Mouse (Mus musculus): ENCODE results near the gene Ercc6. TPM values are rescaled to one million over a fixed set of nuclear protein-coding genes. Genes with fewer than 3 reads are reported as not detected.

The Ercc6 gene
- polyA plus RNA-seq, 1 experiment from 2014 or later, result 28.2 TPM

- 13% methylated on average over 3 of the region's 3 CpGs for WGBS
- H3K27ac ChIP-seq (replicated peaks; ENCODE audit: low read depth, low read length), result no peak overlapping the region
- ATAC-seq (ENCODE audit: insufficient number of reproducible peaks, low FRiP score, low TSS enrichment, low read depth), result no peak
These were observed 31.3 kb upstream of the Ercc6 start for GRCm38 (mm10) chr14:32482061-32482460.

DNA sequence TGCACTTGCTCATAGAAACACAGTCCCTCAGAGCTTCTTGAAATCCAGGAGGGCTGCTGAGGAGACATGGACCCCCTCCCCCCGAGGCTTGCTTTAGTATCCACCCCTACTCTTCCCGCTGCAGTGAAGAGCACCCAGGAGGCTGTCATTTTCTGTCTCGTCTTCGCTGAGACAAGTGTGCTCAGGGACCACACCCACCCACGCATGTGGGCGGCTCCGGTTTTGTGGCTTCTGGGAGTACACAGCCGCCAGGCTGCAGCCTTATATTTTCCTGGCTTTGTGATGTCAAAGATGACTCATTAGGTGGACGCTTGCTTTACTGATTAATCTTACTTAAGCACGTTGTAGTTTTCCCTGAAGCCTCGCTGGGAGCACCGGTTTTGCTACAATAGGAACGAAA lies 20.8 kb upstream of the Ercc6 start:
- Histone ChIP-seq H3K4me1 (ENCODE audit: control insufficient read depth, insufficient read depth, low read length) (no peaks in the 10 kb centered on the region), H3K27me3 (ENCODE audit: control insufficient read depth, insufficient read depth, low read length) (no peaks in the 10 kb centered on the region), H3K27ac (replicated peaks; ENCODE audit: low read depth, low read length) (no peak overlapping the region), H3K9me3 (ENCODE audit: control insufficient read depth, low read length) (no peaks in the 10 kb centered on the region), H3K9ac (ENCODE audit: low read length) (no peak overlapping the region), H3K4me2 (ENCODE audit: low read depth, severe bottlenecking) (no peak overlapping the region), H3K36me3 (ENCODE audit: control insufficient read depth, insufficient read depth, low read length) (no peaks in the 10 kb centered on the region), H3K4me3 (ENCODE audit: low read depth, low read length) (no peak overlapping the region)
- no peak for ATAC-seq (ENCODE audit: insufficient number of reproducible peaks, low FRiP score, low TSS enrichment, low read depth)
- DNase-seq (ENCODE audit: low spot score), result no peak
- 27% methylated on average over 13 of the region's 13 CpGs for WGBS

More at GRCm38 (mm10) chr14:32482061-32482460, 31.3 kb upstream of the Ercc6 start:
- Histone ChIP-seq H3K4me2 (ENCODE audit: low read depth, severe bottlenecking) (no peak overlapping the region), H3K36me3 (ENCODE audit: control insufficient read depth, insufficient read depth, low read length) (no peaks in the 10 kb centered on the region), H3K4me1 (ENCODE audit: control insufficient read depth, insufficient read depth, low read length) (no peaks in the 10 kb centered on the region), H3K9me3 (ENCODE audit: control insufficient read depth, low read length) (no peaks in the 10 kb centered on the region), H3K9ac (ENCODE audit: low read length) (no peak overlapping the region), H3K27me3 (ENCODE audit: control insufficient read depth, insufficient read depth, low read length) (no peaks in the 10 kb centered on the region), H3K4me3 (ENCODE audit: low read depth, low read length) (no peak overlapping the region)
- DNase-seq (ENCODE audit: low spot score), result peak; percentile 33

DNA sequence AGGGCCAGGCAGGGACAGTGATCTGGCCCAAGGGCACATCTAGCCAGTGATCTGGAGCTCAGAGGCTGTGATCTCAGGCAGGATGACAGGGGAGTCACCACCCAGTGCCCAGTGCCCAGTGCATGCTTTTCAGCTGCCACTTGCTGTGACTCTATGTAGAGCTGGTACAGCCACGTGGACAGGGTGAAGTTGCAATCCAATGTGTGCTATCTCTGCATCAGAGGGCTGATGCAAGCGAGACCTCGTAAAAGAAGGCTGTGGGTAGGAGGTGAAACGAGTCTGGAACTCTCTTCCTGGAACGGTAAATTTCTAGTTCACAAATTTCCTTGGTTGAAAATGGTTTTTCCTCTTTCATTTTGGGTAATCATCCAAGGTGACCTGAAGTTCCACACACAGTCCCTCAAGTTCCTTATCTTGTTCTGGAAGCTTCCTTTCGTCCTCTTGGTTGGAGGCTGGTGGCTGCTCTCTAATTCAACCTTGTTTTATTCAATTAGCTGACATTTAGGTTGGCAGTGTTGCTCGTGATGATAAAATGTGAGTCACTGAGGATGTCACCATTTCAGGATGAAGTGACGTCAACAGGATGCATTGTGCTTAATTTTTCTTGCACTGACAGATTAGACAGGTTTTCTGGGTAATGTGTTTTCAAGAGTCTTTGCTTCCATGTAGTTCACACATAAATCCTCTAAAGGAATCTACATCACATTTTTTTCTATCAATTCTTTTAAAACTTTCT lies 17.0 kb upstream of the Ercc6 start:
- Histone ChIP-seq H3K9ac (ENCODE audit: low read length) (no peak overlapping the region), H3K9me3 (ENCODE audit: control insufficient read depth, low read length) (no peaks in the 10 kb centered on the region), H3K4me1 (ENCODE audit: control insufficient read depth, insufficient read depth, low read length) (no peaks in the 10 kb centered on the region), H3K27me3 (ENCODE audit: control insufficient read depth, insufficient read depth, low read length) (no peaks in the 10 kb centered on the region), H3K27ac (replicated peaks; ENCODE audit: low read depth, low read length) (no peak overlapping the region), H3K36me3 (ENCODE audit: control insufficient read depth, insufficient read depth, low read length) (no peaks in the 10 kb centered on the region), H3K4me3 (ENCODE audit: low read depth, low read length) (no peak overlapping the region), H3K4me2 (ENCODE audit: low read depth, severe bottlenecking) (no peak overlapping the region)
- DNase-seq (ENCODE audit: low spot score) (no peak), ATAC-seq (ENCODE audit: insufficient number of reproducible peaks, low FRiP score, low TSS enrichment, low read depth) (no peak)
- 68% methylated on average over 8 of the region's 8 CpGs for WGBS

DNA sequence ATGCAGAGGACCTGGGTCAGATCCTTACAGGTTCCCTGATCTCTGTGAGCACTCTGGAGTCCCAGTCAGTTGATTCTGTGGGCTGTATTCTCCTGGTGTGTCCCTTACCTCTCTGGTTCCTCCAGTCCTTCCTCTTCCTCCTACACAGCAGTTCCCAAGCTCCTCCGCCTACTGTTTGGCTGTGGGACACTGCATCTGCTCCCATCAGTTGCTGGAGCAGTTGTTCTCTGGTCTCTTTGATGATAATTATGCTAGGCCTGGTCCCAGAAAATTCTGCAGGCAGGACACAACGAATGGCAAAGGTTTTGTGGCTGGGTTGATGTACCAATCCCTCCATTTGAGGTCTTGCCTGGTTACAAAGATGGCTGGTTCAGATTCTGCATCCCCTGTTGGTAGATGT lies 12.0 kb upstream of the Ercc6 start:
- Histone ChIP-seq H3K4me3 (ENCODE audit: low read depth, low read length) (no peak overlapping the region), H3K9ac (ENCODE audit: low read length) (no peak overlapping the region), H3K27me3 (ENCODE audit: control insufficient read depth, insufficient read depth, low read length) (no peaks in the 10 kb centered on the region), H3K27ac (replicated peaks; ENCODE audit: low read depth, low read length) (no peak overlapping the region), H3K36me3 (ENCODE audit: control insufficient read depth, insufficient read depth, low read length) (no peaks in the 10 kb centered on the region), H3K9me3 (ENCODE audit: control insufficient read depth, low read length) (no peaks in the 10 kb centered on the region), H3K4me1 (ENCODE audit: control insufficient read depth, insufficient read depth, low read length) (no peaks in the 10 kb centered on the region), H3K4me2 (ENCODE audit: low read depth, severe bottlenecking) (no peak overlapping the region)
- WGBS, result 71% methylated on average over 2 of the region's 2 CpGs
- ATAC-seq (ENCODE audit: insufficient number of reproducible peaks, low FRiP score, low TSS enrichment, low read depth) (no peak), DNase-seq (ENCODE audit: low spot score) (no peak)

- DNase-seq (ENCODE audit: low spot score), result no peak
- Histone ChIP-seq H3K4me2 (ENCODE audit: low read depth, severe bottlenecking) (no peak overlapping the region), H3K27ac (replicated peaks; ENCODE audit: low read depth, low read length) (no peak overlapping the region), H3K9me3 (ENCODE audit: control insufficient read depth, low read length) (no peaks in the 10 kb centered on the region), H3K4me1 (ENCODE audit: control insufficient read depth, insufficient read depth, low read length) (no peaks in the 10 kb centered on the region), H3K27me3 (ENCODE audit: control insufficient read depth, insufficient read depth, low read length) (no peaks in the 10 kb centered on the region), H3K4me3 (ENCODE audit: low read depth, low read length) (no peak overlapping the region), H3K9ac (ENCODE audit: low read length) (no peak overlapping the region), H3K36me3 (ENCODE audit: control insufficient read depth, insufficient read depth, low read length) (no peaks in the 10 kb centered on the region)
- WGBS, result 73% methylated on average over 9 of the region's 9 CpGs
- no peak for ATAC-seq (ENCODE audit: insufficient number of reproducible peaks, low FRiP score, low TSS enrichment, low read depth)
These were observed 10.3 kb upstream of the Ercc6 start for GRCm38 (mm10) chr14:32502764-32503688.

GRCm38 (mm10) chr14:32503897-32504296 lies 9.4 kb upstream of the Ercc6 start:
- Histone ChIP-seq H3K4me1 (ENCODE audit: control insufficient read depth, insufficient read depth, low read length) (no peaks in the 10 kb centered on the region), H3K9me3 (ENCODE audit: control insufficient read depth, low read length) (no peaks in the 10 kb centered on the region), H3K9ac (ENCODE audit: low read length) (no peak overlapping the region), H3K4me2 (ENCODE audit: low read depth, severe bottlenecking) (no peak overlapping the region), H3K27me3 (ENCODE audit: control insufficient read depth, insufficient read depth, low read length) (no peaks in the 10 kb centered on the region), H3K27ac (replicated peaks; ENCODE audit: low read depth, low read length) (no peak overlapping the region), H3K36me3 (ENCODE audit: control insufficient read depth, insufficient read depth, low read length) (no peaks in the 10 kb centered on the region), H3K4me3 (ENCODE audit: low read depth, low read length) (no peak overlapping the region)
- 94% methylated on average over 1 of the region's 1 CpGs for WGBS
- ATAC-seq (ENCODE audit: insufficient number of reproducible peaks, low FRiP score, low TSS enrichment, low read depth), result no peak
- no peak for DNase-seq (ENCODE audit: low spot score)

GRCm38 (mm10) chr14:32506329-32506728 lies 7.0 kb upstream of the Ercc6 start:
- H3K4me1 ChIP-seq (ENCODE audit: control insufficient read depth, insufficient read depth, low read length), result no peaks in the 10 kb centered on the region
- H3K27me3 ChIP-seq (ENCODE audit: control insufficient read depth, insufficient read depth, low read length), result no peaks in the 10 kb centered on the region
- H3K27ac ChIP-seq (replicated peaks; ENCODE audit: low read depth, low read length), result no peak overlapping the region
- DNase-seq (ENCODE audit: low spot score), result no peak
- 87% methylated on average over 10 of the region's 10 CpGs for WGBS
- ATAC-seq (ENCODE audit: insufficient number of reproducible peaks, low FRiP score, low TSS enrichment, low read depth), result no peak
- H3K36me3 ChIP-seq (ENCODE audit: control insufficient read depth, insufficient read depth, low read length), result no peaks in the 10 kb centered on the region
- no peak overlapping the region for H3K9ac ChIP-seq (ENCODE audit: low read length)
- H3K9me3 ChIP-seq (ENCODE audit: control insufficient read depth, low read length), result no peaks in the 10 kb centered on the region
- H3K4me2 ChIP-seq (ENCODE audit: low read depth, severe bottlenecking), result no peak overlapping the region
- H3K4me3 ChIP-seq (ENCODE audit: low read depth, low read length), result no peak overlapping the region

- ATAC-seq (ENCODE audit: insufficient number of reproducible peaks, low FRiP score, low TSS enrichment, low read depth), result no peak
- Histone ChIP-seq H3K4me2 (ENCODE audit: low read depth, severe bottlenecking) (no peak overlapping the region), H3K9ac (ENCODE audit: low read length) (no peak overlapping the region), H3K27ac (replicated peaks; ENCODE audit: low read depth, low read length) (no peak overlapping the region), H3K4me1 (ENCODE audit: control insufficient read depth, insufficient read depth, low read length) (no peaks in the 10 kb centered on the region), H3K9me3 (ENCODE audit: control insufficient read depth, low read length) (no peaks in the 10 kb centered on the region), H3K4me3 (ENCODE audit: low read depth, low read length) (no peak overlapping the region), H3K36me3 (ENCODE audit: control insufficient read depth, insufficient read depth, low read length) (no peaks in the 10 kb centered on the region), H3K27me3 (ENCODE audit: control insufficient read depth, insufficient read depth, low read length) (no peaks in the 10 kb centered on the region)
- WGBS, result 86% methylated on average over 4 of the region's 4 CpGs
- DNase-seq (ENCODE audit: low spot score), result no peak
These were observed 6.1 kb upstream of the Ercc6 start for GRCm38 (mm10) chr14:32507216-32507615.
